Mouse (Mus musculus) heart, adult 2 months (tissue): ENCODE data around the gene Snrpn. TPM values are rescaled to one million over a fixed set of nuclear protein-coding genes. Genes with fewer than 3 reads are reported as not detected.

Source experiments
- DNase-seq, 2 experiments: peaks; one replicate each; pipeline ENCODE4 v3.0.0; 2021
- H3K27ac ChIP-seq: fragments of 200-600 bp; 2 replicates; pipeline ENCODE4 v1.8.1; 2022
- H3K27me3 ChIP-seq: fragments of 200-500 bp; 2 replicates; pipeline ENCODE4 v1.6.1; 2012; ENCODE audit warnings: mild to moderate bottlenecking, low read length, inconsistent platforms, mixed read lengths; ENCODE audit not compliant: control insufficient read depth, insufficient read depth
- H3K36me3 ChIP-seq: fragments of 200-500 bp; 2 replicates; pipeline ENCODE4 v1.6.1; 2012; ENCODE audit warnings: low read length, inconsistent platforms; ENCODE audit not compliant: control insufficient read depth, insufficient read depth
- H3K4me1 ChIP-seq: fragments of 200-500 bp; 2 replicates; pipeline ENCODE4 v1.6.1; 2011; ENCODE audit warnings: low read length; ENCODE audit not compliant: control insufficient read depth, insufficient read depth
- H3K4me3 ChIP-seq: fragments of 200-600 bp; 2 replicates; pipeline ENCODE4 v1.8.1; 2022
- H3K79me2 ChIP-seq: fragments of 200-500 bp; replicated peaks from 2 replicates; pipeline ENCODE4 v1.6.1; 2012; ENCODE audit warnings: mild to moderate bottlenecking, inconsistent platforms, low read length, moderate library complexity, mixed read lengths; ENCODE audit not compliant: control insufficient read depth, insufficient read depth
- H3K9ac ChIP-seq: fragments of 200-500 bp; 2 replicates; pipeline ENCODE4 v1.6.1; 2012; ENCODE audit warnings: low read depth, mild to moderate bottlenecking, control low read depth, inconsistent platforms, low read length, mixed read lengths
- CTCF ChIP-seq: fragments of 200-600 bp; IDR thresholded peaks from 2 replicates; pipeline ENCODE4 v1.8.1; 2022; ENCODE audit warnings: antibody characterized with exemption, mild to moderate bottlenecking, moderate library complexity
- EP300 ChIP-seq: fragments of 200-500 bp; IDR thresholded peaks from 2 replicates; pipeline ENCODE4 v1.6.1; 2011; ENCODE audit warnings: low read depth, low read length, control low read depth; ENCODE audit not compliant: insufficient read depth
- POLR2A ChIP-seq: fragments of 200-500 bp; IDR thresholded peaks from 2 replicates; pipeline ENCODE4 v1.6.1; 2011; ENCODE audit warnings: mild to moderate bottlenecking, low read depth, low read length, control low read depth; ENCODE audit not compliant: insufficient read depth
- WGBS: fragments of 180-500 bp; shearing (Covaris S2); methylation state at CpG from one replicate; pipeline ENCODE4 v1.1.7; 2018; 5-methylcytosine and 5-hydroxymethylcytosine counted together
- intact Hi-C: fragments of 180-260 bp; cut with DNase I; formaldehyde crosslinking; loops from one replicate; pipeline ENCODE4 v1.15.1; 2025
- polyA plus RNA-seq: library from polyadenylated mRNA; depleted of rRNA; stranded (reverse); fragments of >200 nt; gene quantifications from 2 replicates; pipeline ENCODE4 v1.2.3, GENCODE M21; 2012; rRNA removed
- total RNA-seq, 2 experiments: library from RNA; stranded (reverse); gene quantifications; 2 replicates each; pipeline ENCODE4 v1.2.3; 2021

Gene Snrpn
- total and polyA plus RNA-seq, 3 experiments: 53.6 to 105 (median 98.6) TPM

DNA sequence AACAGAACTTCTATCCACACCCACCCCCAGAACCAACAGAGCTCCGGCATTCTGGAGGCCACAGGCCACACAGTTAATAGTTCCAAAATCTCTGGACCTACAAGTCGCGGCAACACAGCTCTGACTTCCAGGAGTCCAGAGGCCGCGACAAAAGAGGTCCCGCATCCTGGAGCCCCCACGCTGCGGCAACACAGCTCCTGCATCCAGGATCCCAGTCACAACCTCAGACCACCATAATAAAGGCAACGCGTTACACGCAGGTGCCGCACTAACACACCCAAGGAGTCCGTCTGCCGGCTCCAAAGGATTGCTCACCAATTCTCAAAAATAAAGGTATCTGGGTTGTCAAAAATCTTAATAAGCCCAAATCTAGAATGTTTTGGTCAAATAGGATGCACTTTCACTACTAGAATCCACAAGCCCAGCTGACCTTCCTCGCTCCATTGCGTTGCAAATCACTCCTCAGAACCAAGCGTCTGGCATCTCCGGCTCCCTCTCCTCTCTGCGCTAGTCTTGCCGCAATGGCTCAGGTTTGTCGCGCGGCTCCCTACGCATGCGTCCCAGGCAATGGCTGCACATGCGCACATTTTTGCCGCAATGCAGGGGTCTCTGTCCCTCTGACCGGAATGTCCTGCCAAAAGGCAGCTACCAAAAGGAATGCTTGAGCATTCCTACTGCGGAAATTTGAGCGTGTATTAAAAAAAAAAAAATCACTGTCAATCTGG lies 135.3 kb downstream of the Snrpn start, which contains the start of the genes Snurf and Gm38393:
Snurf (minus strand) TSS at position 444 of the 725 bp plus-strand sequence.
Gm38393 (minus strand) TSS at position 459 of the 725 bp plus-strand sequence.
- WGBS: 49% methylated on average over 30 of the region's 30 CpGs

GRCm38 (mm10) chr7:60003921-60004605 lies 136.0 kb downstream of the Snrpn start:
- Histone ChIP-seq H3K79me2 (no peaks in the 10 kb centered on the region), H3K4me1 (no peaks in the 10 kb centered on the region), H3K36me3 (no peaks in the 10 kb centered on the region), H3K4me3 (peak overlapping the region; percentile 57), H3K27ac (peak overlapping the region; percentile 60), H3K9ac (peak overlapping the region; percentile 57), H3K27me3 (no peaks in the 10 kb centered on the region)
- intact Hi-C loops: no loop called here
- DNase-seq: peak; percentile 17 to 35
- TF ChIP-seq POLR2A (no peak), CTCF (no peak), EP300 (no peak)
- 50% methylated on average over 22 of the region's 22 CpGs for WGBS

More for the DNA sequence above, 135.3 kb downstream of the Snrpn start, which contains the start of the genes Snurf and Gm38393:
- Histone ChIP-seq H3K9ac (peak within 1 kb of the TSS; percentile 57), H3K27ac (peak within 1 kb of the TSS; percentile 60), H3K27me3 (no peaks in the 10 kb centered on the region), H3K4me3 (peak within 1 kb of the TSS; percentile 57), H3K36me3 (no peaks in the 10 kb centered on the region), H3K79me2 (no peaks in the 10 kb centered on the region), H3K4me1 (no peaks in the 10 kb centered on the region)
- TF ChIP-seq EP300 (no peak), POLR2A (peak; percentile 84)
- intact Hi-C loops: no loop called here
- peak; percentile 63 to 64 for DNase-seq

DNA sequence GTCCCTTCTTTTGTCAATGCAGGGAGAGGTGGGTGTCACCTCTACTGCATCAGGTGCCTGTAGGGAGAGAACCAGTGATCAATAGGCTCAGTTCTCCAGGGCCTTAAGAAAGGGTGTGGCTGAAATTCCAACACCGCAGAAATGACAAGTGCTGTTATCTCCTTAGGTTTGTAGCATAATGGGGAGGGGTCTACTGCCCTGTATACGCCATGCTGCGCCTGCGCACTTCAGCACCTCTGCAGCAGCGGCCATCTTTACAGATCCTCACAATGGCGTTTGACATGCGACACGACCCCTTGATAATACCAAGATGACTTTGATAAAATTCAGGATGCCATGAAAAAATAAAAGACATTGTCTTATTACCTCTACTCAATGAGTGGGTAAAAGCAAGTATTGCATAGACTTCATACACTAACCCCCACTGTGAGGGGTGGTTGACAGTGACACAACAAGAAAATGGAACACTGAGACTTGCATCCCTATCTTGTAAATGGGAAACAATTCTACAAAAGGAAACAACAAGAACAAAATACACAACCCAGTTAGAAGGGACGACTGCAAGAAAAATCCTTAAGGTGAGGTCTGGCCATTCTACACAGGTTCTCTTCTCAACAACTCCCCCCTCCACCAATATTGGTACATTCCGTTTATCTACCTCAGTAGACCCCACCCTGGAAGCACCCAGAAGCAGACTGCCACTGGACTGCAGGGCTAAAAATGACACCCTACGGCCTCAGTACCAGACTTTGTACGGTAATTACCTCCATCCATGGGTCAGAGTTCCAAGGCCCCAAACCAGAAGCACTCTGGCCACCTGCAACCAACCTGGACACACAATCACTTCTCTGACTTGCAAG lies 136.8 kb downstream of the Snrpn start:
- DNase-seq: no peak
- intact Hi-C loops: no loop called here
- WGBS: 65% methylated on average over 12 of the region's 12 CpGs
- Histone ChIP-seq H3K27ac (no peak overlapping the region; the same call in 1 of the 2 replicates), H3K4me3 (peak overlapping the region; percentile 57), H3K36me3 (no peaks in the 10 kb centered on the region), H3K9ac (no peak overlapping the region; the same call in 1 of the 2 replicates), H3K27me3 (no peaks in the 10 kb centered on the region), H3K4me1 (no peaks in the 10 kb centered on the region), H3K79me2 (no peaks in the 10 kb centered on the region)
- TF ChIP-seq CTCF (no peak), POLR2A (no peak), EP300 (no peak)

DNA sequence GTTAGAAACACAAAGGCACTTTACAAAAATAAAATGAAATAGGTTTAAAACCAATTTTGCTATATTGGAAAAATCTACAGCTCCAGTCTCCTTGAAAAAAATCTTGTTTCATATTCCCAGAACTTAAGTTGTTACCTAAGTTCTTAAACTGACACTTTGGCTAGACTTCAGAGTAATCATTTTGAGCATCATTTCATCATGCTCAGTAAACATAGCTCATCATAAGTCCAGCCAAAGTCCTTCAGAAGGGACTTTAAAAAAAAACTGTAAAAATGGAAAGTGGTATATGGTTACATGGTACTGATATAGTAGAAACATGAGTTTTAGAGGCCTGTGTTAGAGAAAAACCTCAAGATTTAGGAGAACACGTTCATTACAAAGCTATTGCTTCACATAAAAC lies 161.4 kb downstream of the Snrpn start:
- Histone ChIP-seq H3K27ac (no peak overlapping the region), H3K4me3 (no peak overlapping the region), H3K27me3 (no peaks in the 10 kb centered on the region), H3K9ac (no peak overlapping the region), H3K36me3 (no peaks in the 10 kb centered on the region; the same call in 1 of the 2 replicates), H3K4me1 (no peaks in the 10 kb centered on the region), H3K79me2 (no peaks in the 10 kb centered on the region)
- 44% methylated on average over 1 of the region's 1 CpGs for WGBS
- intact Hi-C loops: no loop called here
- no peak for TF ChIP-seq EP300
- no peak for TF ChIP-seq POLR2A
- no peak for TF ChIP-seq CTCF
- DNase-seq: no peak

Other genes starting within 250 kb of the Snrpn start
- gene Snurf, start 135.2 kb downstream of the Snrpn start, total RNA-seq: 100 to 1,000 TPM; 283 to 284 TPM
- gene Snurf, start 135.2 kb downstream of the Snrpn start, polyA plus RNA-seq: not detected in 2 replicates
- 1 to 10 TPM; 2.3 to 2.4 TPM for gene Gm38393, start 135.2 kb downstream of the Snrpn start, total RNA-seq
- gene Gm38393, start 135.2 kb downstream of the Snrpn start, polyA plus RNA-seq: 0.55 and 2.1 TPM in 2 replicates